Mouse (Mus musculus): ENCODE results near the gene Caln1.

Caln1 gene

DNA sequence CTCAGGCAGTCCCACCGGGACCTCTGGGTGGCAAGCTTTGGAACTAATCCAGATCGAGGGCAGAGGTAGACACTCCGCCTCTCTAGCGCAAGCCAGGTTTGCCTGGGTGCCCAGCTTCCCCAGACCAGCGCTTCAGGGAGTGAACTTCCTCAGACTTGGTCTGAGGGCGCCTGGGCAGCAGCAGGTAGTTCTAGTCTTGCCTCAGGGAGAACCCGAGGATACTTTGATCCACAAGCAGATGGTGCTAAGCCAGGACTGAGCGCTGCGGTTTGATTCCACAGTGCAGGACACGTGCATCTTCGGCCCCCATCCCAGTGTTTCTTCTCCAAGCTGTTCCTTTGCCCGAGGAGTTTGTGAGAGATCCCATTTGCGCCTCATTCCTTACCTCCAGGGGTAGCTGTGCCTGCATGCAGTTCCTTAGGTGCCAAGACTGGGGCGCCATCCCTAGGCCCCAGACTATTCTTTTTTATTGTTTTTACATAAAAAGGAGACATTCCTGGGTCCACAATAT is 80.8 kb downstream of the Caln1 start:
- no peak for TF ChIP-seq GATA4 (IDR thresholded peaks at IDR 0.05; ENCODE audit: insufficient replicate concordance, low read length)

DNA sequence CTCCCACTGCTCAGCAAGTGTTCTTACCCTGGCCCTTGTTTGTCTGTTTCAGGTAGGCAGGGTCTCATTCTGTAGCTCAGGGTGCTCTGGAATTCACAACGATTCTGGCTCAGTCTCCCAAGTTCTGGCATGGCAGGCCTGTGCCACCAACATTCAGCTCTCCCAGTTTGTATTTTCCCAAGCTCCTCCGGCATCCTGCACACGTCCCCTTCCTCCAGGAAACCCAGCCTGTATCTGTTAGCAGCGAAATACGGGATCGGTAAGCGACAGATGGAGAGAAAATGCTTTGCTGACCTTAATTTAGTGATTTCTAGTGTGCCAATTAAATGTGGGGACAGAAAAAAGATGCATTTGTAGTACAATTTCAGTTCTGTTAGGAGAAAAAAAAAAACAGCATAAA is 88.8 kb downstream of the Caln1 start:
- TF ChIP-seq GATA4 (IDR thresholded peaks at IDR 0.05; ENCODE audit: insufficient replicate concordance, low read length) = no peak

DNA sequence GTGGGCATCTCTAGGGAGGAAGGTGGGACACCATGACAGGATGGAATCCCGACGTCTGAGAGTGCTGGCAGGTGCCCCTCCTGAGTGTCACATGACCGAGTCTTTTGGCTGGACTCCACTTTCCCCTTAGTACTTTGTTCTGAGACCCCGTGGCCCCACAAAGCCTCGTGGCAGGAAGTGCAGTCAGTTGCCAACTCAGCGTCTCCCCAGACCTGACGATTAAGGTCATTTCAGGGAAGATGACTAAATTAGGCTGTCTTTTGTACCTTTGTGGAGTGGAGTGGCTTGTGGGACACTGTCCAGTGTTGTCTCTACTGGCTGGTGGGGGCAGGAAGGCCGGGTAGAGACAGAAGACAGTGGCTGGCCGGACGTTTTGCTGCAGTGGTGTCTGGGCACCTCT is 103.0 kb downstream of the Caln1 start:
- TF ChIP-seq GATA4 (IDR thresholded peaks at IDR 0.05; ENCODE audit: insufficient replicate concordance, low read length) = no peak

DNA sequence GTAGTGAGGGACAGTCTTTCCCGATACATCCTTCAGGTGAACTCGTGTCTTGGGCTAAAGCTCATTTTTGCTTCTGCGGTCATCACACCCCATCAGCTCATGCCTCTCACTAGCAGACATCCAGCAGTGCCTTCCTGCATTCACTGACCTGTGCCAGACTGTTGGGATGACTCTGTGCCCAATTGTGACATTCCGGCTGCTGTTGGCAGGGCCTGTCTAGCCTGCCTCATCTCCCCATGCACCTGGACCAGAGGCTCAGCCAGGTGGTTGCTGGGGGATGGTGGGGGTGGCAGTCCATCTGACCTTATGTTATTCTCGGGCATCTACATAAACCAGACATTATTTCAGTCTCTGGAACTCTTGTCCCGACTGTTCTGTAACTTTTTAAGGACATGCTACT is 105.6 kb downstream of the Caln1 start:
- no peak for TF ChIP-seq GATA4 (IDR thresholded peaks at IDR 0.05; ENCODE audit: insufficient replicate concordance, low read length)

GRCm38 (mm10) chr5:130476741-130477140 is 107.5 kb downstream of the Caln1 start:
- TF ChIP-seq GATA4 (IDR thresholded peaks at IDR 0.05; ENCODE audit: insufficient replicate concordance, low read length) = no peak

DNA sequence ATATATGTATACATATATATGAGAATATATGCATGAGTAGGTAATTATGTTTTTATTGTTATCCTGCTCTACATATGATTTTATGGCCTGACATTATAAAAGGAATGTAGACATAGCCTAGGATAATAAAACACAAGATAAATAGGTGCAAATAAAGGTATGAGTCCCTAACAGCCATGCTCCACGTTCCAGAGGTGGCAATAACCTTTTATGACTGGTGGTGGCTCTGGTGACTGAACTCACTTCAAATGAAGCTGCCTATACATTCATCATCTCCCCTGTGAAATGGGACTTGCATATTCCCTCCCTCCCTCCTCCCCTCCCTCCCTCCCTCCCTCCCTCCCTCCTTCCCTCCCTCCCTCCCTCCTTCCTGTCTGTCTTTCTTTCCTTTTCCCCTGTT is 111.0 kb downstream of the Caln1 start:
- no peak for TF ChIP-seq GATA4 (IDR thresholded peaks at IDR 0.05; ENCODE audit: insufficient replicate concordance, low read length)

- TF ChIP-seq GATA4 (IDR thresholded peaks at IDR 0.05; ENCODE audit: insufficient replicate concordance, low read length) = no peak
These were observed 122.2 kb downstream of the Caln1 start for GRCm38 (mm10) chr5:130491471-130491870.

DNA sequence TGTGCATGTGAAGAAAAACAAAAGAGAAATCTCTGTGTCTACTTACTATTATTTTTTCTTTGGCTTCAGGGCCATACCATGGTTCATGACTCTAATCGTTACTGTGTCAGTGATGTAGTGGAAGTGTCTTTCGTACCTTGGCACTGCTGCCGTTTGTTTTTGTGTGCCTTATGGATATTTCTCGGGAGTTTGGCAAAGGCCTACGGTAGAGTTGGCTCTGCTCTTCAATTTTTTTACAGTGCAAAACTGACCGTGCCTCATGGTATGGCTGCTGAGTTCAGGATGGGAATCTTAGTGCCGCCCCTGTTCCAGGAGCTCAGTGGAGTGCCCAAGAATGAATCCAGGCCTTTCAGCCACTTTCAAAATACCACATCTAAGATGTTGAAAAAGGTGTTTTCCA is 123.0 kb downstream of the Caln1 start:
- no peak for TF ChIP-seq GATA4 (IDR thresholded peaks at IDR 0.05; ENCODE audit: insufficient replicate concordance, low read length)

DNA sequence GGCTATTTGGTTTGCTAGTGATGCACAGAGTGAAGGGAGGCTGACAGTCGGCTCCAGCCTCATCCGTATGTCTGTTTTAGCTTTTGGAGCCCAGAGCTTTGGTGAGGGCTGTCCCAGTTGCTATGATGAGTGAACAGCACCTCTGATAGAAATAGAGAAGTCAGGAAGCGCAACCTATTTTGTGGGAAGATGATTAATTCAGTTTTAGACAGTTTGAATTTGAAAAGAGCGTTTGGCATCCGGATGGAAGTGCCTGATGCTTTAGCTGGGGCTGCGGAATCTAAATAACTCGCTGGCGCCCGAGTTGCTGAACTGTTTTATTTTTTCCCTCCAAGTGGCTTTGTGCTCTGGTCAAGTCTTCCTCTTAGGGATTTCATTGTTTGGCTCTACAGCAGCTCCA is 133.3 kb downstream of the Caln1 start:
- no peak for TF ChIP-seq GATA4 (IDR thresholded peaks at IDR 0.05; ENCODE audit: insufficient replicate concordance, low read length)

- no peak for TF ChIP-seq GATA4 (IDR thresholded peaks at IDR 0.05; ENCODE audit: insufficient replicate concordance, low read length)
These were observed 135.6 kb downstream of the Caln1 start for GRCm38 (mm10) chr5:130504891-130505290.

GRCm38 (mm10) chr5:130510516-130510915 is 141.3 kb downstream of the Caln1 start:
- TF ChIP-seq GATA4 (IDR thresholded peaks at IDR 0.05; ENCODE audit: insufficient replicate concordance, low read length) = no peak

- TF ChIP-seq GATA4 (IDR thresholded peaks at IDR 0.05; ENCODE audit: insufficient replicate concordance, low read length) = no peak
These were observed 146.1 kb downstream of the Caln1 start for GRCm38 (mm10) chr5:130515395-130515794.

GRCm38 (mm10) chr5:130520527-130520926 is 151.3 kb downstream of the Caln1 start:
- no peak for TF ChIP-seq GATA4 (IDR thresholded peaks at IDR 0.05; ENCODE audit: insufficient replicate concordance, low read length)

- TF ChIP-seq GATA4 (IDR thresholded peaks at IDR 0.05; ENCODE audit: insufficient replicate concordance, low read length) = no peak
These were observed 158.2 kb downstream of the Caln1 start for GRCm38 (mm10) chr5:130527416-130527815.

- TF ChIP-seq GATA4 (IDR thresholded peaks at IDR 0.05; ENCODE audit: insufficient replicate concordance, low read length) = no peak
These were observed 178.2 kb downstream of the Caln1 start for GRCm38 (mm10) chr5:130547496-130547895.

DNA sequence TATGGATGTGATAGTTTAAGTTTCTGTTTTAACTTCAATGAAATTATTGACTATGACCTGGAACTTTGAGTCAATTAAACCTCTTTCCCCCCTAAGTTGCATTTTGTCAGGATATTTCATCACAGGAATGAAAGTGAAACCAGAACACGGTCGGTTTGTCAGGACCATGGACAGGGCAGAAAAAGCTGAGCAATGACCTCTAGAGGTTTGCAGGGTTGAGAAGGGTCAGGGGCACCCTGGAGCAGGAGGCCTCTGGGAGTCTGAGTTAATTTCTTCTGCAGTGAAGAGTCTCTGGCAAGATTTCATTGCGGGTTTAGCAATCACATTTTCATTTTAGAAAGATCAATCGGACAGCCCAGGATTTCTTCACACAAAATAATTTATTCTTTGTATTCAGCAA is 184.7 kb downstream of the Caln1 start:
- TF ChIP-seq GATA4 (IDR thresholded peaks at IDR 0.05; ENCODE audit: insufficient replicate concordance, low read length) = no peak

DNA sequence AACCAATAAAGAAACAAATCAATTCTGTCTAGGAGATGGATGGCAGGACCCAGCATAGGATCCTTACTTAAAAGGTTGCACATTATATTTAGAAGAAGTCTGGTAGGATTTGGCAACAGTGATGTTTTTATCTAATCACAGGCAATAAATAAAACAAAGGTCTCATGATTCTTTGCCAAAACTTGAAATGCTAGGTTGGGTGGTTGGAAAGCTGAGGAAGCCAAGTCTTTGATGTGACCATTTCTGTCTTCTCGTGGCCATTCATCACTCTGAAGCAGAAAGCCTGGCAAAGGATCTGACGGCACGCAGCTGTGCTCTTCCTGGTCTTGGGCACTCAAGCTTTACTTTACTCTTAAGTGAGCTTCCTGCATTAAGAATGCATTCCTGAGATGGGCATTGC is 193.9 kb downstream of the Caln1 start:
- TF ChIP-seq GATA4 (IDR thresholded peaks at IDR 0.05; ENCODE audit: insufficient replicate concordance, low read length) = no peak

GRCm38 (mm10) chr5:130566002-130566401 is 196.7 kb downstream of the Caln1 start:
- no peak for TF ChIP-seq GATA4 (IDR thresholded peaks at IDR 0.05; ENCODE audit: insufficient replicate concordance, low read length)

All from liver, adult (tissue).